Mouse (Mus musculus): ENCODE data around the gene Lbhd2. TPM values are rescaled to one million over a fixed set of nuclear protein-coding genes. Genes with fewer than 3 reads are reported as not detected.
A peak's percentile ranks its signal among the peaks of the same experiment; 100 is the strongest.

Gene Lbhd2
- polyA plus RNA-seq, 1 experiment from 2014 or later, result 0.51 TPM

DNA sequence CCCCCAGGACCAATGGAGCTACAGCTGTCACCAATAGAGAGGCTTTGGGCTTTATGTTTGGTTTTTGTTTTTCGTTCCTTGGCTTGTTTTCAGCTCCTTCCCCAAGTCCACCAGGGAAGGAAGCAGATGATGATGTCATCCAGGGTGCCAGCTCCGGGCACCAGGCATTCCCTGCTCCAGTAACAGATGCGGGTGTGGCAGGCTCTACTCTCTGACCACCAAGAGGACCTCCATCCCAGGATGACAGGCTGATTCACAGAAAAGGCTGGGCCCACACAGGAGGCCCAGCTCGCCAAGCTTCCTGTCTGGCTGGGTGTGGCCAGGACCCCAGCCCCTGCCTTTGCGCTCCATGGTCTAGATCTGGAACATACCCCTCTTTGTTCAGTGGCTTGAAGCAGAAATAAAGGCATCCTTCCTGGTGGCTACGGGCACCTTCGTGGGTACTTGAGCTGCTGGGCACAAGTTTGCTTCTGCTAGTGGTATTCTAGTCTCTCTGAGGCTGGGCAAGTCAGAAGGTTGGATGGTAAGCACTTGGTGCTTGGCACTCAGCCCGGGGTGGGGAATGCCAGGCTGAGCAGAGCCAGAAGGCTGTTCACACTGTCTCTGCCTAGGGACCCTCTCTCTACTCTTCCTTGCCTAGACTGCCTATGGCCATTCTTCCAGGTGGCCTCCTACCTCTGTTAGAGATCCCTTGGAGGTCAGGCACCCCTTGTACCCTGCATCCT, 5.2 kb downstream of the Lbhd2 start:
- no peaks in the 10 kb centered on the region for H3K9me3 ChIP-seq
- WGBS, result 77% methylated on average over 8 of the region's 8 CpGs
- ATAC-seq (ENCODE audit: low FRiP score, low read depth), result no peak
- H3K4me2 ChIP-seq (replicated peaks), result no peak overlapping the region
- H3K27ac ChIP-seq, result no peak overlapping the region
- H3K4me1 ChIP-seq, result peaks cover 22% of the 10 kb centered on the region
- H3K27me3 ChIP-seq (replicated peaks), result peaks cover 31% of the 10 kb centered on the region
- H3K36me3 ChIP-seq, result no peaks in the 10 kb centered on the region
- H3K4me3 ChIP-seq, result no peak overlapping the region
- H3K9ac ChIP-seq, result no peak overlapping the region

DNA sequence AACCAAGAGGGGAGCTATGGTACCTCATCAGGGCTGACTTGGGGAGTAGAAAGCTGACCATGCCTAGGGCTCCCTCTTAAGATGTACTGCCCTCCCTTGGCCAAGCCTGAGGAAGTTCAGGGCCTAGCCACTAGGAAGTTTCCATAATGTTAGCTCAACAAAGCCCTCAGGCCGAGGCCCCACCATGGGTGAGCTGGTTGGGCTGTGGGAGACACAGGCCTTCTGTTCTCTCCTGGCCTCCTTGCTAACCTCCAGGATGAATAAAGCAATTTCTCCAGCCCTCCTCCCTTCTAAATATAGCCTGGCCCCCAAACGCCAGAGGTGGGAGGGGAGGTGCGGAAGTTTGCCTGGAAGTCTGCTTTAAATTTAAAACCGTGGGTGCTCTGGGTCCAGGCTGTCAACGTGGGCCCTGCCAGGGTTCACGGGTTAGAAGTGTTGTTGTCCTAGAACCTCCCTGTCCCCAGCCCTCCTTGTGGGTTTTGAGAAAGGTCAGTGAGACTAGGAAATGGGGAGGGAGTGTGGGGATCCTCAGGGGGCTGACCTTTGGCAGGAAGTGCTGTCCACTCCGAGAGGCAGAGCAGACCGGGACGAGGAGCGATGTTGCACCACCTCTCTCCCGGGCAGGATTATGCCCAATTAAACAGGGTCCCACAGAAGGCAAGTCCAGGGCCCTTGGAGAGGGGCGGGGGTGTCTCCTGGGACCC, 6.1 kb downstream of the Lbhd2 start:
- Histone ChIP-seq H3K9me3 (no peaks in the 10 kb centered on the region), H3K4me1 (peaks cover 27% of the 10 kb centered on the region), H3K27ac (no peak overlapping the region), H3K4me3 (peak overlapping the region; percentile 27), H3K9ac (no peak overlapping the region), H3K36me3 (no peaks in the 10 kb centered on the region), H3K4me2 (replicated peaks) (peak overlapping the region; percentile 57), H3K27me3 (replicated peaks) (peaks cover 30% of the 10 kb centered on the region)
- ATAC-seq (ENCODE audit: low FRiP score, low read depth), result no peak; the same call in 1 of the 2 replicates
- WGBS, result 19% methylated on average over 12 of the region's 12 CpGs

DNA sequence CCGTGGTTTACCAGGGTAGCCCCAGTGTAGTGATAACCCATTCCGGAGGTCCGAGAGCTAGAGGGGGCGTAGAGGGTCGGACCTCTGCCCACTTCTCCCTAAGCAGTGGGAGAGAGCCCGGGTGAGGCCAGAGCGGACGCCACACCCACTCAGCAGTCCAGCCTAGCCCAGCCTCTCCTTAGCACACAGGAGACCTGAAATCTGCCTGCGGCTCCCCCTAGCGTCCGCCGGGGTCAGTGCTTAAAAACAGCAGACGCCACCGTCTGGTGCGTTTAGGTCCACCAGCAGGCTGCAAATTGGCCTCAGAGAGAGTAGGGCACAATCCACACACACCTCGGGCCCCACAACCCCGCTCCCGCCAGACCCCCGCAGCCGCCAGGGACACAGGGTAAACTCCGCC, 6.7 kb downstream of the Lbhd2 start:
- peak; percentile 83 for ATAC-seq (ENCODE audit: low FRiP score, low read depth)
- peak overlapping the region; percentile 57 for H3K4me2 ChIP-seq (replicated peaks)

DNA sequence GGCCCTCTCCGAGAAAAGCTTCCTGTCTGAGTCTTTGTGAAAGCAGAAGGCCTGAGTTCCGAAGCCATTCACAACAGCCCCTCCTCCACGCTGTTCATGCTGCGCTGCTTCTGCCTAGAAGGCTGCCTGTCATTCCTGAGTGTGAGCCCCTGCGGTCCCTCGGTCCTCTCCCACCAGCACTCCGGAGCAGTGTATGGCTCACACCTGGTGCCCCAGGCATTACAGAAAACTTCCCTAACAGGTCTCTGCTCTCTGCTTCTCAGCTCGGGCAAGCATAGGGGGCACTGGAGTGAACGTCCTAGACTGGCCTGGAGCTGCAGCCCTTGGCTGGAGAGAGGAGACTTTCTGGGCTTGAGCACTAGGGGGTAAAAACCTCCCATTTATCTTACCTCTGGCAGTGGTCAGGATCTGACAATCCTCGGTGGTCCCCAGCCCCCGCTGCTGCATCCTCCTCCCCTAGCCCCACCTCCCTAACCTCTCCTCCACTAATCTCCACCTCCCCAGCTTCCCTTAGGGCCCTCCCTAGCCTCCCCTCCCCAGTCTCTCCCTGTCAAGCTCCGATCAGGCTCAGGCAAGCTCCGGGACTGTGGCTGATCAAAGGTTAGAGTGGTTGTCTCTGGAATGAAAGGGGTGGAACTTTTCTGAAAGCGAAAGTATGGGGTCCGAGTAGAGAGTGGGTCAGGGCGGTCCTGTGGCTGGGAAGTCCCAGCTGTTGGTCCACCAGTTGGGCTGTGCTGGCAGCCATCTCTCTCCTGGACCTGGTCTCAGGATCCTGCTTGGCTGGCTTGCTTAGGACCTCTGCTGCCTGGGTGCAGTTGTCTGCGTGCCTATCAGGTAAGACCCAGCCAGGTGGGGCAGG, 10.5 kb downstream of the Lbhd2 start, which contains the start of gene Exoc3l4:
Gene Exoc3l4, plus strand, starts transcription at position 97 of the 859 bp plus-strand sequence.
- 6% methylated on average over 17 of the region's 17 CpGs for WGBS
- peak within 1 kb of the TSS; percentile 54 for H3K4me2 ChIP-seq (replicated peaks)
- H3K4me3 ChIP-seq, result no peak within 1 kb of the TSS; the same call in 1 of the 2 replicates
- no peaks in the 10 kb centered on the region for H3K9me3 ChIP-seq
- no peaks in the 10 kb centered on the region for H3K36me3 ChIP-seq
- H3K27ac ChIP-seq, result no peak within 1 kb of the TSS
- no peak for ATAC-seq (ENCODE audit: low FRiP score, low read depth)
- H3K4me1 ChIP-seq, result peaks cover 24% of the 10 kb centered on the region
- H3K9ac ChIP-seq, result peak within 1 kb of the TSS; percentile 42; the same call in 1 of the 2 replicates
- H3K27me3 ChIP-seq (replicated peaks), result peaks cover 32% of the 10 kb centered on the region

More for the DNA sequence above, 6.7 kb downstream of the Lbhd2 start:
- no peaks in the 10 kb centered on the region for H3K9me3 ChIP-seq
- no peaks in the 10 kb centered on the region for H3K36me3 ChIP-seq
- 2% methylated on average over 21 of the region's 21 CpGs for WGBS
- H3K4me1 ChIP-seq, result peaks cover 27% of the 10 kb centered on the region
- peaks cover 24% of the 10 kb centered on the region for H3K27me3 ChIP-seq (replicated peaks)
- no peak overlapping the region for H3K27ac ChIP-seq
- H3K4me3 ChIP-seq, result peak overlapping the region; percentile 27
- no peak overlapping the region for H3K9ac ChIP-seq

DNA sequence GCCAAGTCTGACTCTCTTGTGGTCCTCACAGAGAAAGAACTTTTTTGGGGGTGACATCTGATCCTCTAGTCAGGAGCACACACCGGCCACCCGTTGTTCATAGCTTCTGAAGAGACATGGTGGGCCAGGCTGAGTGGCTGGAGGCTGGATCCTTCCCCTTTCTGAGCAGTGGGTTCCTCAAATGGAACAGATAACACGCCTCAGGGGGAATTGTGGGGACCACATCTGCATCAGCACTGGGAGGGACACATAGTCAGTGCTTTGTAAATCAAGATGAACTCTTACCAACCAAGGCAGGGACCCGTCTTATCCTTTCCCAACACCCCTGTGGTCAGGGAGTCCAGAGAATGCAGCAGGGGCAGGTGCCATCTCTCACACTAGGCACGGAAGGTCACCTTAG, 13.3 kb downstream of the Lbhd2 start:
- Histone ChIP-seq H3K4me3 (no peak overlapping the region), H3K27ac (no peak overlapping the region), H3K9ac (no peak overlapping the region), H3K9me3 (no peaks in the 10 kb centered on the region), H3K4me1 (peaks cover 17% of the 10 kb centered on the region), H3K4me2 (replicated peaks) (no peak overlapping the region), H3K36me3 (no peaks in the 10 kb centered on the region), H3K27me3 (replicated peaks) (peaks cover 60% of the 10 kb centered on the region)
- 68% methylated on average over 5 of the region's 5 CpGs for WGBS
- no peak for ATAC-seq (ENCODE audit: low FRiP score, low read depth)

DNA sequence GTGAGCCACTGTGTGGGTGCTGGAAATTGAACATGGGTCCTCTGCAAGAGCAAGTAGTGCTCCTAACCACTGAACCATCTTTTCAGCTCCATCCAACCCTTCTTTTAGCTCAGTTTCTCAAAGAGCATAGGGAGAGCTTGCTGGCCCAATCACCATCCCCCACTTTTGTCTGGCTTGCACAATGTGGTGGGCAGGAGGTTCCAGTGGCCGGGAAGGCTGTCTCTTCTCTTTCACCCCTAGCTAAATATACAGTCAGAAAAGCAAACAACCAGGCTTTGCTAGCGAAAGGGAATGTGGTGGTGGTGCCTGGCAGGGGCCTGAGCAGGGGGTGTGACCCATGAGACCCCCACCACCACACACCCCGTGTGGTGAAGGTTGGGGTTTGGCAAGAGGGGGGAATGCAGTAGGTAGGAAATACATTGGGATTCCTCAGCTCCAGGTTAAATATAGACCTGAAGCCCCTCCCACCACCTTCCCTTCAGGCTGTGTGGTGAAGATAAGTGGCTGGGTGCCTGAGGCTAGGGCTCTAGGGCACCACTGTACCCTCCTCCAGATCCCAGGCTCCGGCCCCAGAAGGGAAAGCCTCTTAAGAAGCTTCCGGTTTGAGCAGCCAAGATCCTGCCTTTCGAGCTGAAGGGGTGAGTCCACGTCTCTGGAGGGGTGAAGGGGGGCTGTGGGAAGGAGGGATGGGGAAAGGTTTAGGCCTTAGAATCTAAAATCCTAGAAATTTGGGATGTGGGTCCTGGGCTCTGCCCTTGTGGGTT, 14.5 kb downstream of the Lbhd2 start:
- no peak overlapping the region for H3K4me3 ChIP-seq
- no peak for ATAC-seq (ENCODE audit: low FRiP score, low read depth)
- H3K36me3 ChIP-seq, result no peaks in the 10 kb centered on the region
- H3K4me1 ChIP-seq, result peaks cover 22% of the 10 kb centered on the region
- H3K9ac ChIP-seq, result no peak overlapping the region
- H3K27ac ChIP-seq, result no peak overlapping the region
- 58% methylated on average over 7 of the region's 7 CpGs for WGBS
- no peak overlapping the region for H3K4me2 ChIP-seq (replicated peaks)
- no peaks in the 10 kb centered on the region for H3K9me3 ChIP-seq
- H3K27me3 ChIP-seq (replicated peaks), result peaks cover 72% of the 10 kb centered on the region

DNA sequence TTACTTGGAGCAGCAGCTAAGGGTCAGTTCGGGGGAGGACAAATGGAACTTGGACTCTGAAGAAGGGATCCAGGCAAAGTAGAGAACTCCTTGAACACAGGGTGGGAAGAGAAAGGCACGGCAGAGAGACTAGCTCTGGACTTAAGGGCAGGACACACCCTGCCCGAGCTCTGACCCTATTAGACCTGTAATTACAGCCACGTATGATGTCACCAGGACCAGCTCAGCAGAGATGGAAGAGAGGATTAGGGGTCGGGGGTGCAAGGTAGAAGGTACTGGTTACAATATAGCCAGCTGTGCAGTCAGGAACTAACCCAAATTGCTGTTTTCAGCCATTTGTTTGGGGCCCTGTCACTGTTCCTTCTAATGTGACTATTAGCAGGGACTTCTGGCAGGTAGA, 16.2 kb downstream of the Lbhd2 start:
- Histone ChIP-seq H3K4me1 (0 out of 2 replicates have a peak, but pooled peaks cover 11% of the 10 kb centered on the region), H3K27me3 (replicated peaks) (peaks cover 79% of the 10 kb centered on the region), H3K4me3 (no peak overlapping the region), H3K27ac (no peak overlapping the region), H3K4me2 (replicated peaks) (no peak overlapping the region), H3K9me3 (no peaks in the 10 kb centered on the region), H3K9ac (no peak overlapping the region), H3K36me3 (no peaks in the 10 kb centered on the region)
- WGBS, result 33% methylated on average over 5 of the region's 5 CpGs
- ATAC-seq (ENCODE audit: low FRiP score, low read depth), result no peak

DNA sequence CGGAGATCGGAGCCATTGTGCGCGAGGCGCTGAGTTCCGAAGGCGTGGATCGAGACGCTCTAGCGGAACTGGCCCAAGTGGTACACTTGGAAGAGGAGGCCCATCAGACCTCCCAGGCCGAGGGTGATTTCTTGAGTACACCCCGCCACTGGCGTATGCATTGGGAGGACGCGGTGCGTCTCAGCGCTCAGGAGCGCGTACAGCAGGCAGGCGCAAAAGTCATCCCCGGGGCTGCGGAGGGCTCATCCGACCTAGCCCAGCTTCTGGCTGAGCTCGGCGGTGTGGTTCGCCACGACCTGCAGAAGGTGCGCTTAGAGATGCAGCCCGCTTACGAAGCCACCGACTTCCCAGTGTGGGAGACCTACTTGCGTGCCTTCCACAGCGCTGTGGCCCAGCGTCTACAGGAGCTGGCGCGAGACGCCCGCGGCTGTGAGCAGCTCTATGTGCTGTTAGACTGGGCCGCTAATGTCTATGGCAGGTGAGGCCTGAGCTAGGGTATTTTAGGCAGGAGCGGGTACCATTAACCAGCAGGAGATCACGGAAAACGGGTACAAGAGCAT, 17.0 kb downstream of the Lbhd2 start:
- no peaks in the 10 kb centered on the region for H3K36me3 ChIP-seq
- H3K9ac ChIP-seq, result no peak overlapping the region
- no peak overlapping the region for H3K27ac ChIP-seq
- WGBS, result 3% methylated on average over 43 of the region's 43 CpGs
- ATAC-seq (ENCODE audit: low FRiP score, low read depth), result no peak
- H3K4me1 ChIP-seq, result peaks cover 15% of the 10 kb centered on the region; the same call in 1 of the 2 replicates
- H3K4me3 ChIP-seq, result peak overlapping the region; percentile 23
- H3K9me3 ChIP-seq, result no peaks in the 10 kb centered on the region
- H3K4me2 ChIP-seq (replicated peaks), result peak overlapping the region; percentile 49
- peaks cover 85% of the 10 kb centered on the region for H3K27me3 ChIP-seq (replicated peaks)

DNA sequence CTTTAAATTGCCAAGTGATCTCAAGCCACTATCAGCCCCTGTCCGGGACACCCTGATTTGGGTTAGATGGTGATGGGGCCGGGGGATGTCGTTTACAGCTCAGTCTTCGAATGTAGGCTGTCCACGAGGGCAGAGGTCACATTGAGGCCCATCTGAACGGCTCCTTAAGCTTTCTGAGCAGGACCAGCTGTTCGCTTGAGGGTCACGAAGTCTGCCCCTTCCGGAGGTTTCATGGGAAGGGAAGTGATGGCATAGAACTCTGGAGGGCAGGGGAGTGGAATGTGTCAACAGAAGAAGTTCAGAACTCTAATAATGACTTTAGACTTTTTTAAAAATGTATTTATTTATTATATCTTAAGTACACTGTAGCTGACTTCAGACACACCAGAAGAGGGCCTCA, 17.9 kb downstream of the Lbhd2 start:
- Histone ChIP-seq H3K4me2 (replicated peaks) (no peak overlapping the region), H3K27me3 (replicated peaks) (peaks cover 88% of the 10 kb centered on the region), H3K27ac (no peak overlapping the region), H3K9me3 (no peaks in the 10 kb centered on the region), H3K4me3 (no peak overlapping the region), H3K4me1 (peaks cover 22% of the 10 kb centered on the region; the same call in 1 of the 2 replicates), H3K9ac (no peak overlapping the region), H3K36me3 (no peaks in the 10 kb centered on the region)
- ATAC-seq (ENCODE audit: low FRiP score, low read depth), result no peak
- WGBS, result 21% methylated on average over 9 of the region's 9 CpGs

DNA sequence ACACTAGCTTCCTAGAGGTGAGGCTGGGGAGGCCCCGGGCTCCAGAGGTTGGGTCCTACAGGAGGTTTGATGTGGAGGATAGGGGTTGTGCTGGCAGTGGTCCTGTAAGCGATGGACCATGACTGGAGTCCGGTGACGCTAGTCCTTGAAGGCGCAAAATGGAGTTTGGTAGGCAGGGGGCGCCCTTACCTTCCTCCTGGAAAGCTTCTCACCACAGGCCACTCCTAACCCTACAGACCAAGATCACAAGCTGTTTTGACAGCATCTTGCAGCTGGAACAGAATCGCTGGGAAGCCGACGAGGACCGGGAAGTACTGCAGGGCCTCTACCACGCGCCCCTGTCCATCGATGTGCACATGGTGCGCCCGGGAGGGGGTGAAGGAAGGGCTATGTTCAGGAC, 18.6 kb downstream of the Lbhd2 start:
- Histone ChIP-seq H3K4me1 (peaks cover 26% of the 10 kb centered on the region), H3K9ac (no peak overlapping the region), H3K27ac (no peak overlapping the region), H3K9me3 (no peaks in the 10 kb centered on the region), H3K36me3 (no peaks in the 10 kb centered on the region), H3K27me3 (replicated peaks) (peaks cover 95% of the 10 kb centered on the region), H3K4me2 (replicated peaks) (0 out of 2 replicates have a peak overlapping the region, but pooled peaks have one; percentile 15), H3K4me3 (no peak overlapping the region)
- WGBS, result 5% methylated on average over 15 of the region's 15 CpGs
- no peak for ATAC-seq (ENCODE audit: low FRiP score, low read depth)

DNA sequence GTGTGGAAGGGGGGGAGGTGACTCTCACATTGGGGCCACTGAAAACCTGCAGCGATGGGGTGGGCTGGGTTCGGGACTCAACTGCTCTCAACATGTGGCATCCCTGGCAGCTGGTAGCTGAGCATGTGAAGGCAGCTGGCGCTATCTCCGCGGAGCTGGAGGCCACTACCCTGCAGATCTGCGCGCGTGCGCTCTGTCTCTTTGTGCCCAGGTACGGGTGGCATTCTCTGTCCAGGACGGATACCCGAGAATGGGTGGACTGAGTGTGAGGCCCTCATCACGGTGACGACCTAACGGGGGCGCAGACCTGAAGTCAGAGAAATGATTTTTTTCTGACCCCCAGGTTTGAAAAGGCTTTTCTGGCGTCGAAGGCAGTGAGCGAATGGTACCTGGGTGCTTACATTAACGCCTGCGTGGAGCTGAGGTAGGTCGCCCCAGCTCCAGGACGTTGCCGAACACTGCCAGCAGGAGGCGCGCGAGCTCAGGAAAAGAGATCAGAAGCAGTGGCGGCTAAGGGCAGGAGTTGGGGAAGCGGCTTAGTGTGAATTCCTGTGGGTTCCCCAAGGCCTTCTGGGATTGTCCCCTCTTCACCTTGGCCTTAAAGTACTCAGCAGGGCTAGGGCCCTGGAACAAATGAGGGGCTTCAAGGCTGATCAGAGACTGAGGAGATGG, 19.3 kb downstream of the Lbhd2 start:
- Histone ChIP-seq H3K4me1 (peaks cover 26% of the 10 kb centered on the region), H3K4me3 (no peak overlapping the region), H3K36me3 (no peaks in the 10 kb centered on the region), H3K9ac (no peak overlapping the region), H3K9me3 (no peaks in the 10 kb centered on the region), H3K27ac (no peak overlapping the region), H3K4me2 (replicated peaks) (no peak overlapping the region; the same call in 1 of the 2 replicates), H3K27me3 (replicated peaks) (peaks cover 98% of the 10 kb centered on the region)
- ATAC-seq (ENCODE audit: low FRiP score, low read depth), result no peak
- WGBS, result 18% methylated on average over 29 of the region's 29 CpGs
